Mouse (Mus musculus): ENCODE data around the gene Mns1. TPM values are rescaled to one million over a fixed set of nuclear protein-coding genes. Genes with fewer than 3 reads are reported as not detected.

The Mns1 gene
- polyA plus RNA-seq, 2 experiments, result 70.9 to 99.8 TPM

GRCm38 (mm10) chr9:72440358-72440757, 2.5 kb downstream of the Mns1 start:
- H3K4me1 ChIP-seq (replicated peaks; ENCODE audit: control insufficient read depth in 2 of 2, insufficient read depth in 2 of 2, low read length in 1 of 2), result peaks cover 15 to 21% of the 10 kb centered on the region in 2 experiments
- no peak for DNase-seq (ENCODE audit: low read depth in 3 of 3, low spot score in 3 of 3)
- peak overlapping the region; percentile 83 for H3K4me2 ChIP-seq (ENCODE audit: low read depth)
- H3K27me3 ChIP-seq (ENCODE audit: control insufficient read depth, insufficient read depth, low read length), result no peaks in the 10 kb centered on the region
- H3K4me3 ChIP-seq (ENCODE audit: insufficient read depth in 1 of 2, low read depth in 2 of 2, low read length in 2 of 2), result peak overlapping the region; percentile 85 to 97
- TF ChIP-seq CTCF (IDR thresholded peaks at IDR 0.05; ENCODE audit: low read depth) (no peak), EP300 (IDR thresholded peaks at IDR 0.05; ENCODE audit: low read depth) (peak; percentile 64)
- H3K36me3 ChIP-seq (replicated peaks; ENCODE audit: control insufficient read depth, insufficient read depth, low read depth), result peaks cover 25% of the 10 kb centered on the region
- H3K9ac ChIP-seq (replicated peaks), result peak overlapping the region; percentile 86
- H3K9me3 ChIP-seq (ENCODE audit: control insufficient read depth, low read length), result no peaks in the 10 kb centered on the region
- ATAC-seq (ENCODE audit: insufficient read depth), result no peak
- H3K27ac ChIP-seq, result peak overlapping the region; percentile 89
- WGBS (ENCODE audit: insufficient replicate concordance), result 33% methylated on average over 4 of the region's 4 CpGs

DNA sequence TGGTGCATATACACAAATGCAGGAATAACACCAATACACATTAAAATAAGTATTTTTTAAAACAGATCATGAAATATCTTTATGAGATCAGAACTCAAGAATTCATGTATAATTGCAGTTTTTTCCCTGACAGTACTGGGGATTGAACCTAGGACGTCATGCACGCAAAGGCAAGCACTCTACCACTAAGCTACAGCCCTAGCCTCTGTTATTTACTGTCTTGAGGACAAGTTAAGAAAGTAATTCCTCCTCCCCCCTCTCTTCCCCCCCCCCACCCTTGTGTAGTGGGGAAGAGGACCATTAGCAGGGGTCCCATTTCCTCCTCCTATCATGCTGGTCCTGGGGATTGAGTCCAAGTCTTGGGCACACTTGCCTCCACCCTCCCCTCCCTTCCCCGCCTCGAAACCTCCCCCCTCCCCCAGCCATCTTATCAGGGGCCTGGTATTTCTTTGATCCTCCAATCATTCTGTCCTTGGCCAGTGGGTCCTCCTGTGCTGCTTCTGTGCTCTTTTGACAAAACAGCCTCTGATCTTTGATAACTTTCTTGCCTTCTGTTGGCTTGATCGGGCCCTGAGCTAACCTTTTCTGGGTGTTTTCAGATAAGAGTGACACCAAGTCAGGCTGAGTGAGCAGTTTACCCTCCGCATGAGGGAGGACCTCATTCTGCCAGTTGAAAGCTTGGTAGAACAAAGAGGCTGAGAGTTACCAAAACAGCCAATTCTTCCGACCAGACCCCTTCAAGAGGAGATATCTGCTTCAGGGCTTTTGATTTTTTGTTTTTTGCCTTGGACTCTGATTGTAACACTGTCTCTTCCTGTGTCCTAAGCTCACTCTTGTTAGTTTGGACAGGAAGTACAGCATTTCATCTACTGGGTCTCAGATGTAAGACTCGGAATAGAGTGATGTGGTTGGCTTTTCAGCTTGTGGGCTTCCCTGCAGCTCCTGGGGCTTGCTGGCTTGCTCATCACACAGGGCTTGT, 3.4 kb downstream of the Mns1 start:
- H3K4me1 ChIP-seq (replicated peaks; ENCODE audit: control insufficient read depth in 2 of 2, insufficient read depth in 2 of 2, low read length in 1 of 2), result peaks cover 15 to 21% of the 10 kb centered on the region in 2 experiments
- H3K36me3 ChIP-seq (replicated peaks; ENCODE audit: control insufficient read depth, insufficient read depth, low read depth), result peaks cover 33% of the 10 kb centered on the region
- WGBS (ENCODE audit: insufficient replicate concordance), result 17% methylated on average over 8 of the region's 8 CpGs
- peak; percentile 85 for TF ChIP-seq EP300 (IDR thresholded peaks at IDR 0.05; ENCODE audit: low read depth)
- TF ChIP-seq CTCF (IDR thresholded peaks at IDR 0.05; ENCODE audit: low read depth), result no peak
- H3K27me3 ChIP-seq (ENCODE audit: control insufficient read depth, insufficient read depth, low read length), result no peaks in the 10 kb centered on the region
- peak overlapping the region; percentile 83 for H3K4me2 ChIP-seq (ENCODE audit: low read depth)
- peak overlapping the region; percentile 37 to 85 for H3K4me3 ChIP-seq (ENCODE audit: insufficient read depth in 1 of 2, low read depth in 2 of 2, low read length in 2 of 2)
- no peaks in the 10 kb centered on the region for H3K9me3 ChIP-seq (ENCODE audit: control insufficient read depth, low read length)
- ATAC-seq (ENCODE audit: insufficient read depth) (peak; percentile 69), DNase-seq (ENCODE audit: low read depth in 3 of 3, low spot score in 3 of 3) (peak; percentile 75 to 78 (median 76))
- peak overlapping the region; percentile 89 for H3K27ac ChIP-seq
- peak overlapping the region; percentile 64 for H3K9ac ChIP-seq (replicated peaks)

- Histone ChIP-seq H3K9ac (replicated peaks) (peak overlapping the region; percentile 64), H3K4me2 (ENCODE audit: low read depth) (peak overlapping the region; percentile 83), H3K27me3 (ENCODE audit: control insufficient read depth, insufficient read depth, low read length) (no peaks in the 10 kb centered on the region), H3K36me3 (replicated peaks; ENCODE audit: control insufficient read depth, insufficient read depth, low read depth) (peaks cover 42% of the 10 kb centered on the region), H3K4me3 (ENCODE audit: insufficient read depth in 1 of 2, low read depth in 2 of 2, low read length in 2 of 2) (peak overlapping the region; percentile 37 to 85), H3K4me1 (replicated peaks; ENCODE audit: control insufficient read depth in 2 of 2, insufficient read depth in 2 of 2, low read length in 1 of 2) (peaks cover 15 to 21% of the 10 kb centered on the region in 2 experiments), H3K27ac (peak overlapping the region; percentile 89), H3K9me3 (ENCODE audit: control insufficient read depth, low read length) (no peaks in the 10 kb centered on the region)
- ATAC-seq (ENCODE audit: insufficient read depth) (no peak), DNase-seq (ENCODE audit: low read depth in 3 of 3, low spot score in 3 of 3) (no peak)
- TF ChIP-seq CTCF (IDR thresholded peaks at IDR 0.05; ENCODE audit: low read depth), result no peak
- TF ChIP-seq EP300 (IDR thresholded peaks at IDR 0.05; ENCODE audit: low read depth), result no peak
- 49% methylated on average over 10 of the region's 10 CpGs for WGBS (ENCODE audit: insufficient replicate concordance)
Measured at GRCm38 (mm10) chr9:72441927-72442715, 4.3 kb downstream of the Mns1 start.

- Histone ChIP-seq H3K27ac (no peak overlapping the region), H3K4me1 (replicated peaks; ENCODE audit: control insufficient read depth in 2 of 2, insufficient read depth in 2 of 2, low read length in 1 of 2) (peaks cover 9 to 28% of the 10 kb centered on the region in 2 experiments), H3K36me3 (replicated peaks; ENCODE audit: control insufficient read depth, insufficient read depth, low read depth) (peaks cover 96% of the 10 kb centered on the region), H3K4me2 (ENCODE audit: low read depth) (no peak overlapping the region), H3K9me3 (ENCODE audit: control insufficient read depth, low read length) (no peaks in the 10 kb centered on the region), H3K9ac (replicated peaks) (no peak overlapping the region), H3K4me3 (ENCODE audit: insufficient read depth in 1 of 2, low read depth in 2 of 2, low read length in 2 of 2) (no peak overlapping the region), H3K27me3 (ENCODE audit: control insufficient read depth, insufficient read depth, low read length) (no peaks in the 10 kb centered on the region)
- DNase-seq (ENCODE audit: low read depth in 3 of 3, low spot score in 3 of 3) (no peak), ATAC-seq (ENCODE audit: insufficient read depth) (no peak)
- TF ChIP-seq EP300 (IDR thresholded peaks at IDR 0.05; ENCODE audit: low read depth) (no peak), CTCF (IDR thresholded peaks at IDR 0.05; ENCODE audit: low read depth) (peak; percentile 79)
- 52% methylated on average over 8 of the region's 8 CpGs for WGBS (ENCODE audit: insufficient replicate concordance)
Measured at GRCm38 (mm10) chr9:72448026-72448425, 10.2 kb downstream of the Mns1 start.
